Mouse (Mus musculus): ENCODE measurements around the gene Lmf2. TPM values are rescaled to one million over a fixed set of nuclear protein-coding genes. Genes with fewer than 3 reads are reported as not detected.

The Lmf2 gene
- polyA plus RNA-seq (2017; shearing (Covaris generic)) = 50.1 TPM

DNA sequence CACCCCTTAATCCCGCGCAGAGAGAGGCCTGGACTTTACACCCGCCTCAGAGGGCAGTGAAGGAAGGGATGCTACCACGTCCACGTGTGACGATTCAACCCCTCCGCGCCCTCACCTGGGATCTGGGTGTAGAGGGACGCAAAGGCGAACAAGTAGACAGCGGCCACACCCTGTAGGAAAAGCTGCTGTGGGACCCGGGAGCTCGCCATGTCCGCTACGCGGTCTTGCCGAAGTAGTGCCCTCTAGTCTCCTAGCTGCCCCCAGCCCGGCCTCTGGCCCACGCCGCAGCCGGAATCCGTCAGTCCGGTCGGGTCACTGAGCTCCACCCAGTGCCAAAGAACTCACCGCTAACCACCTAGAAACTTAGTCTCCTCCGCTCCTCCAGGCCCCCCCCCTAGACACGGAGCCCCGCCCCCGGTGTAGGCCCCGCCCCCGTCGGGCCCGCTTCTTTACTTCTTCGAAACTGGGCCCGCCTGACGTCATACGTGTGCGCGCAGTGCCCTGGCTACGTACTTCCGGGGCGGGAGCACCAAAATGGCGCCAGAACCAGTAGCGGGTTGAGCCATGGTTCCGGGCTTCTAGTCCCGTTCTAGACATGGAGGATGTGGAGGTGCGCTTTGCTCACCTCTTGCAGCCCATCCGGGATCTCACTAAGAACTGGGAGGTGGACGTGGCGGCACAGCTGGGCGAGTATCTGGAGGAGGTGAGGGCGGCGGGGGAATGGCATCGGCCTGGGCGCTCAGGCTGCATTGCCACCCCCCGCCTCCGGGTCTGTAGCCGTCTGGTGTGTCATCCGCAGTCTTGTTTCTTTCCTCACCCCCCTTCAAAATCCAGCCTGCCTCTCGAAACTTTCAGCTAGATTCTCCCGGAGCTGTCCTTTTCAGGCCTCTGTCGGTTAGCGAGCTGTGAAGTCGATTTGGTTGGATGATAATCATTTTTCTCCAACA, at the start of gene Lmf2, which contains the start of gene Ncaph2:
Gene Lmf2, minus strand, starts transcription at position 419 of the 947 bp plus-strand sequence.
Gene Ncaph2, plus strand, starts transcription at position 479 of the 947 bp plus-strand sequence.

DNA sequence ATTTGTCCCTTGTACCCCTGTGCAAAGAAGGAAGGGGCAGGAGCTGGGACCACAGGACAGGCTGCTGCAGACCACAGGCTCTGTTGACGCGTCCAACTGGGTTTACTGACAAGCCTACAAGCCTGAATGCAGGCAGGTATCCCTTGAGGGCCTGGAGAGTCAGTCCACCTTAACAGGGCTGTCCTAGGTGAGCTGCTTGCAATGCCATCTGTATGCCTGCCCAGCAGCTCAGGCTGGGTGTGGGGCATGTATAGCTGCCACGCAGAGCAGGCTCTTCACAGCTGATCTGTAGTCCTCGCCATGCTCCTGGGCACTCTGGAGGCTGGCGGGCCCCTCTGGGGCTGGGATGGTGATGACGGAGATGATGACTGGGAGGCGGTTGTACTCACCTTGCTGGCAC, 29.2 kb upstream of the Lmf2 start, which contains the start of gene Klhdc7b:
Gene Klhdc7b, plus strand, starts transcription at position 301 of the 400 bp plus-strand sequence.

DNA sequence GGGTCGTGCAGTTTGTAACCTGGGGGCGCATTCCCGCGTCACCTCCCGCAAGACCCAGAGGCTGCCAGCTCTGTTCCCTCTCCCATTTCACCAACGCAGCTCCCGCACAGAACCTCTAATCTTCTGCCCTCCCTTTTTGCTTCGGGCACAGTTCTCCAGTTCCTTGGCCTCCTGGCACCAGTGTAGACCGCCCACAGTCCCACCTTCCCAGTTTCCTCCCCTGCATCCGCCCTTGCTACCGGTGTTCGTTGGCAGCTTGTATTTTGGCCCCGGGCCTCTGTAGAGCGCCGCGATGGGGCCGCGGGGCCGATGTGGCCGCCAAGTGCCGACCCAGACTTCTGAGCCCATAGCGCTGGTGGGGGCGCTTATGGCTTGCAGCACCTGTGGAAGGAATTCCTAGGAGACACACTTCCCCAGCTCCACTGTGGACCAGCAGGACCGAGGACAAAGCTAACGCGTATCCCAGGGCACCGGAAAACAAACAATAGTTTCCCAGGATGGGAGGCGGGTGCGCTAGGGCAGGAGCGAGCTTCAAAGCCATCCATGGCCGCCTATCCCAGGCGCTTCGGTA, 23.5 kb upstream of the Lmf2 start, which contains the start of gene Odf3b:
Gene Odf3b, minus strand, starts transcription at position 452 of the 571 bp plus-strand sequence.

DNA sequence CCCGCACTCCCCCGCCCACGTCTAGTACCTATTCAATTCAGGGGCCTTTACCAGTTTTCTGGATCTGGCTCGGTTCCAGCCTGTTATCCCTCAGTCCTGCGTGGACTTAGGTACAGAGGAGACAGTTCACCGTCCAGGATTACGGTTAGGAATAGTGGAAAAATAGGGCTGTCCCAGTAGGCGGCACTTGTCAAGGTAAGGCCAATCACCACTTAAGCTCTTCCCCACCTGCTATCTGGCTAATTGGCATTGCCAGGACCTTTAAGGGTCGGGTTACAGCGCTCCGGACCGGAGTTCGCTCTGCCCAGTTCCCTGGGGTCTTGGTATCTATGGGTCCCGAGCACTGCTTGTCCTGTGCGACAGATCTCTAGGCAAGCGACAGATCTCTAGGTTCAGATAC, 21.5 kb upstream of the Lmf2 start, which contains the start of gene Tymp:
Gene Tymp, minus strand, starts transcription at position 83 of the 400 bp plus-strand sequence.

DNA sequence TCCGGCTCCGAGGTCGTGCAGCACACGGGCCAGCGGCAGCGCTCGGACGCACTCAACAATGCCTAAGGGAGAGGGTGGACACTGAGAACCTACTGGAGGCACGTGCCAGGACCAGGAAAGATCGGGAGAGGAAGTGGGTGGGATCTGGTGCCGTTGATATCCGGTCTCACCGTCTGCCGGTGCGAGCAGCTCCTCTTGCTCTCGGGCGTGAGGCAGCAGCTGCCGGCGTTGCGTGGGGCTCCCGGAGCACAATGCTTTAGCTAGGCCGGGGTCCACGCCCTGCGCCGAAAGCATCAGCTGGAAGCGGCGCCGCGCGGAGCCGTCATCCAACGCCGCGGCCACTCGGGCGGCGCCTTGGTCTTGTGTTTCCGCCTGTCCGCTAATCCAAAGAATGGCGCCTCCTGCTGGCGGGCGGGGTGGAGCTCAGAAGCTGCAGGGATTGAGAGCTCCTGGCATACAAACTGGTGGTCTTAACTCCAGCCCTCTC, 18.3 kb upstream of the Lmf2 start, which contains the start of gene Sco2:
Gene Sco2, minus strand, starts transcription at position 85 of the 487 bp plus-strand sequence.

DNA sequence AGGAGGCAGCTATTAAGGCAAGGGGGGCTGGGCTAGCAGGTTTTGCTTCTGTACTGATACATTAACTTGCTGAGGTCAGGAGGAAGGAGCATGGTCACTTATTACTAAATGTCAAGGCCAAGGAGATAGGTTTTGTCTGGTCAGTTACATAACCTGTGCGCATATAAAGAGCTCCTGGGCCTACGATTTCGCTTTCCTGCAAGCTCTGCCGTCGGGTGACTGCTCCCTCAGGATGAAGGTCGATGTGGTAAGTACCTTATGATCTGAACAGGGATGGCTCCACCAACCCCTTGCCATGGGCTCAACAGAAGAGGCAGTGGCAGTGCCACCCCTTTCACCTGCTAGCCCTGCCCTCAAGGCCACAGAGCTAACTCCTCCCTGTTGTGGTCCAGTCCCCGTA, 21.2 kb downstream of the Lmf2 start, which contains the start of gene Miox:
Gene Miox, plus strand, starts transcription at position 128 of the 400 bp plus-strand sequence.

DNA sequence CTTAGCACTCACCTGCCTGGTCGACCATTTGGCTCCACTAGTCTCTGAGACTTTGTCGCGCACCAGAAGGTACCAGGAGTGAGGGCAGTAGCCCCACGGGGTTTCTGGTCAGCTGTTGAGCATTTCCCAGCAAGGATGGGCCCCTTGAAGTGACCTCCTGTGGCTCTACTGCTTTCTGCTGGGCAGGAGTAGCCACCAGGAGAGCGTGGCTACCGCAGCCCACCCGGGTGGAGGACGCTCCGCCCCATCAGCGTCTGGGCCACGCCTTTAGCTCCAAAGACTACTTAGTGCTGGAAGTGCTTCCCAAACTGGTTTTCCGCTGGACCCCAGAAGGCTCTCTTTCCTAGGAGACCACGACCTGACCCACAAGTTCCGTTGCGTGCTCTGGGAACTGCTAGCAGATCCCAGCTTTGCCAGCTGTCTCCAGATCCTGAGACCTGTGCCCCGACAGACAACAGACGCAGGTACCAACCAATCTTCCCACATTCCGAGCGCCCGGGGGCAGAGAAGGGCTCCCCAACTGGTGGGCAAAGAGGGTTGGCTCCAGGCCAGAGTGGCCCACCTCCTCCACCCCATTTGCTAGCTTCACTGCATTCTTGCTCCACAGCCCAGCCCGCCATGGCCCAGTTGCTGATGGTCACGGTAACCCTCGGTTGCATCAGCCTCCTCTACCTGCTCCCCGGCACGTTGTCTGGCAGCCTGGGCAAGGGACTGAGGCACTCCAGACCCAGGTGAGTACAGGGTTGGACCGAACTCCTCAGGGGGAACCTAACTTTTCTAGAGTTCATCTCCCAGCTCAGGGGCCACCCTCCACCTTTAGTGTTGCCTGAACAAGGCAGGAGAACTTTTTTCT, 32.6 kb downstream of the Lmf2 start, which contains the start of gene Adm2:
Gene Adm2, plus strand, starts transcription at position 51 of the 853 bp plus-strand sequence.

DNA sequence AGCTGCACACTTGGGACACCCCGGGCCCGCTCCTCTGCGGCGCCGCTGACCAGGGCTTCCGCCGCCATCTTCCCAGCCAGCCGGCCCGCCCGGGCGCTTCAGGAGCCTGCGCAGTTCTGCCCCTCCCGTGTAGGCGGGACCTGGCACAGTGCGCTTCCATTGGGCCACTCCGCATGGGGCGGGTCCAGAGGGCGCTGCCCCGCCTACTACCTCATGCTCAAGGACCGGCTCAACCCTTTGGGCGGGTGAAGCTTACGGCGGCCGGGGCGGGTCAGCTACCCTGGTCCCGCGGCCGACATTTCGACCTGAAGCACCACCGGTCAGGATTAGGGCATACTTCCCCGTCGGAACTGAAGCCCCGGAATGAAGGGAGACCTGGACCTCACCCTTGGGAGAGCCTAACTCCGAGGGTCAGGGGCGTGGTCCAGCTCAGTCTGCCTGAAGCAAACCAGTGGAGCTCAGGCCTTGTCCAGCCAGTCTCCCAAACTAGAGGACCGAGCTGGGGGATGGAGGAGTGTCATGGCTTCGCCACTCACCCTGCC, 40.2 kb downstream of the Lmf2 start, which contains the start of gene Sbf1:
Gene Sbf1, minus strand, starts transcription at position 122 of the 542 bp plus-strand sequence.

Other genes starting within 250 kb of the Lmf2 start
- gene Tubgcp6, start 232.5 kb downstream of the Lmf2 start, polyA plus RNA-seq (2017; shearing (Covaris generic)) = 21.5 TPM
- gene Hdac10, start 227.0 kb downstream of the Lmf2 start, polyA plus RNA-seq (2017; shearing (Covaris generic)) = 33.4 TPM
- 6.1 TPM for gene Mapk12, start 215.0 kb downstream of the Lmf2 start, polyA plus RNA-seq (2017; shearing (Covaris generic))
- gene Mapk11, start 206.0 kb downstream of the Lmf2 start, polyA plus RNA-seq (2017; shearing (Covaris generic)) = 34.8 TPM
- gene Plxnb2, start 174.9 kb downstream of the Lmf2 start, polyA plus RNA-seq (2017; shearing (Covaris generic)) = 0.76 TPM
- gene Dennd6b, start 159.2 kb downstream of the Lmf2 start, polyA plus RNA-seq (2017; shearing (Covaris generic)) = 42.0 TPM
- 14.2 TPM for gene Ppp6r2, start 144.1 kb downstream of the Lmf2 start, polyA plus RNA-seq (2017; shearing (Covaris generic))
- 140 TPM for gene Sbf1, start 40.3 kb downstream of the Lmf2 start, polyA plus RNA-seq (2017; shearing (Covaris generic))
- not detected for gene Adm2, start 32.9 kb downstream of the Lmf2 start, polyA plus RNA-seq (2017; shearing (Covaris generic))
- gene Miox, start 21.3 kb downstream of the Lmf2 start, polyA plus RNA-seq (2017; shearing (Covaris generic)) = not detected
- gene Ncaph2, start 60 bp upstream of the Lmf2 start, polyA plus RNA-seq (2017; shearing (Covaris generic)) = 131 TPM
- gene Sco2, start 18.2 kb upstream of the Lmf2 start, polyA plus RNA-seq (2017; shearing (Covaris generic)) = 3.0 TPM
- gene Tymp, start 21.4 kb upstream of the Lmf2 start, polyA plus RNA-seq (2017; shearing (Covaris generic)) = 0.79 TPM
- not detected for gene Odf3b, start 23.6 kb upstream of the Lmf2 start, polyA plus RNA-seq (2017; shearing (Covaris generic))
- gene Klhdc7b, start 29.3 kb upstream of the Lmf2 start, polyA plus RNA-seq (2017; shearing (Covaris generic)) = not detected
- gene Syce3, start 54.8 kb upstream of the Lmf2 start, polyA plus RNA-seq (2017; shearing (Covaris generic)) = not detected
- 0.45 TPM for gene Cpt1b, start 70.2 kb upstream of the Lmf2 start, polyA plus RNA-seq (2017; shearing (Covaris generic))
- 6.1 TPM for gene C730034F03Rik, start 73.9 kb upstream of the Lmf2 start, polyA plus RNA-seq (2017; shearing (Covaris generic))
- not detected for gene Gm44502, start 74.0 kb upstream of the Lmf2 start, polyA plus RNA-seq (2017; shearing (Covaris generic))
- gene Chkb, start 74.2 kb upstream of the Lmf2 start, polyA plus RNA-seq (2017; shearing (Covaris generic)) = 124 TPM
- gene Mapk8ip2, start 98.3 kb upstream of the Lmf2 start, polyA plus RNA-seq (2017; shearing (Covaris generic)) = 0.09 TPM
- gene Arsa, start 121.8 kb upstream of the Lmf2 start, polyA plus RNA-seq (2017; shearing (Covaris generic)) = 13.1 TPM
- not detected for gene Shank3, start 144.0 kb upstream of the Lmf2 start, polyA plus RNA-seq (2017; shearing (Covaris generic))
- gene Acr, start 212.7 kb upstream of the Lmf2 start, polyA plus RNA-seq (2017; shearing (Covaris generic)) = not detected
- 1.9 TPM for gene Rabl2, start 236.3 kb upstream of the Lmf2 start, polyA plus RNA-seq (2017; shearing (Covaris generic))